Mouse (Mus musculus) thymus, postnatal 25 days (tissue): Measurements from ENCODE around the gene Ddost.
A peak's percentile ranks its signal among the peaks of the same experiment; 100 is the strongest.

Experiments used
- DNase-seq: peaks from one replicate; pipeline ENCODE4 v3.0.0; 2022

Ddost gene

DNA sequence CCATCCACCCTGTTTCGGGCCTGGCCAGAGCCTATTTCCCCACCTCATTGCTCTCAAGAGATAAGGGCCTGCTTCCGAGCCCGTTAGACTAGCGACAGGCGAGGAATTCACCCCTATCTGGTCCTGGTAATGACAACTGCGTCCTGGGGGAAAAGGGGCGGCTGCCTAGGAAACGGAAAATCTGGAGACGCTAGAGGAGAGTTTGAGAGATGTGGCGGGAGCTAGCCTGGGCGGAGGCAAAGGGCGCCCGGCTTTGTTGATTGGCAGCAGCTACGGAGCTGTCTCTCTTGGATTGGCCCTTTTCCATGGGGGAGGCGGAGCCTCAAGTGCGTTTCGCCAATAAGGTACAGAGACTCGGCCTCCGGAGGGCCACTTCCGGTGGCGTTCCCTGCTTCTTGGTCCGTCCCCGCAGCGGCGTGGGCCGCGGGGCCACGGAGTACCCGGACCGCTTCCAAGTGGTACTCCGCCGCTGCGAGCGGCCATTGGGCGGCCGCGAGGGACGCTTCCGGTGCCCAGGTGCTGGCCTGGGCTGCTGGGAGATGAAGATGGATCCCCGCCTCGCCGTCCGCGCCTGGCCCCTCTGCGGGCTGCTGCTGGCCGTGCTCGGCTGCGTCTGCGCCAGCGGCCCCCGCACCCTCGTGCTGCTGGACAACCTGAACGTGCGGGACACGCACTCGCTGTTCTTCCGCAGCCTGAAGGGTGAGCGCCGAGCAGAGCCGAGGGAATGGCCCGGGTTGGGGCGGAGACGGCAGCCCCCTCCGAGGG, at the start of gene Ddost:
TSS of gene Ddost (plus strand) at position 391 of the 765 bp plus-strand sequence.
- peak; percentile 94 for DNase-seq

- DNase-seq, result peak; percentile 46
These were observed 47.3 kb upstream of the Ddost start for GRCm38 (mm10) chr4:138257116-138257687.

GRCm38 (mm10) chr4:138258663-138259062, 45.9 kb upstream of the Ddost start:
- DNase-seq, result no peak

DNA sequence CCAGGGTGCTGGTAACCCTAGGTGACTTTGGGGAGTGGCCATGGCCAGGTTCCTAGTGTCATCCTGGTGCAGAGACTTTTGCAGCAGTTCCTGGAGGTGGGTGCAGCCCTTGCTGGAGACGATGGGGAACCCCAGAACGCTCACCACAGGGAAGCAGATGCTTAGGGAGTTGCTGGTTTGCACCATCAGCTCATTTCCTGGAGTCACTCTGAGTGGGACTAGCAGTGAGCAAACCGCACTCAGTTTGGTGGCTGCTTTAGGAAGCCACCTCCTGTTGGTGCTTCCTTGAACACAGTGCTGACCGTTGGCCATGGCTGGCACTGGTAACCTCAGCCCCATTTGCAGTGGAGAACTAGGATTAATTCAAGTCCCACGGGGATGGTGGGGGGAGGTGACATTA, 45.0 kb upstream of the Ddost start:
- DNase-seq, result no peak

GRCm38 (mm10) chr4:138261843-138262681, 42.5 kb upstream of the Ddost start:
- DNase-seq, result peak; percentile 87

DNA sequence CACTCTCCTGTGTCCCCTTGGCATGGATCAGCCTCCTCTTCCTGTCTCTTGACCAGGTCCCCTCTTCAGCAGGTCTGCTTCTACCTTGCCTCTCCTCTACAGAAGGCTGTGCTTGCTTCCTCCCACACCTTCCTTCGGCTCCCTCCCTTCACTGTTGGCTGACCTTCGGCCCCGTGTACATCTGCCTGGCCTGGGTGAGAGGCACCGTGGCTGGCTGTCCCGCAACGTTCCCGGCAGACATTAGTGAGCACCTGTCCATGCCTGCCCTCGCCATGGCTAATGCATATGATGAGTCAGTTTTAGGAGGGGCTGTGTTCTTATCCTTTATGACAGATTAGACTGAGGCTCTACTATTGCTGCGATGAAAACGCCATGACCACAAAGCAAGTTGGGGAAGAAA, 36.7 kb upstream of the Ddost start:
- no peak for DNase-seq

- DNase-seq, result no peak
These were observed 32.2 kb upstream of the Ddost start for GRCm38 (mm10) chr4:138272011-138272997.

DNA sequence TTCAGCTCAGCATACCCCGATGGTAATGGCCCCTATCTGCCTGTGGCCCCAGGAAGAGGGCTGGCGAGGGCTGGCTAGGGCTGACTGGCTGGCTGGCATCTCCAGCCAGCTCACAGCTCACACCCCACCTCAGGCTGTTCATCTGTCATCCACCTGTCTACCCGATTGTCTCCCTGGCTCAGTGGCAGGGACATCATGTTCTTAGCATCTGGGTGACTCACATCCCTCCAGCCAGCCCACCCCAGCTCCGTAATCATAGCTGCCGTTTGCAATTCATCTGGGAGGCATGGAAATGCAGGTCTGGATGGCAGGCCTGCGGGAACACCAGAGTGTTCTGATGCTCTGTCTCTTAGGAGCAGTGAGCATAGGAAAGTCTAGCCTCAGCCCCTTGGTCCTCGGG, 26.2 kb upstream of the Ddost start:
- DNase-seq, result no peak

GRCm38 (mm10) chr4:138282834-138283233, 21.7 kb upstream of the Ddost start:
- peak; percentile 82 for DNase-seq

DNA sequence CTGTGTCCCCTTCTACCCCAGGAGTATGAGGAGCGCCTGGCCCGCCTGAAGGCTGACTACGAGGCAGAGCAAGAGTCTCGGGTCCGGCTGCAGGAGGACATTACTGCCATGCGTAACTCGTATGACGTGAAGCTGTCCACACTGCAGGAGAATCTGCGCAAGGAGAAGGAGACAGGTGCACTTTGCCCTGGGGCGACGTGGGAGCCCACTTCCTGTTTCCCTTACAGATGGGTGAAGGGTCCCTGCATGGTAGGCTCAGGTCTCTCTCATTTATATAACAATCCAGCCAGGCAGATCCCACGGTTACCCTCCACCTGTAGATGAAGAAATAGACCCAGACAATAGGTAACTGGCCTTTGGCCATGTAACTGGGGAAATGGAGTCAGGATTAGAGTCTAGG, 18.1 kb upstream of the Ddost start:
- peak; percentile 28 for DNase-seq

GRCm38 (mm10) chr4:138288691-138289090, 15.8 kb upstream of the Ddost start:
- no peak for DNase-seq

DNA sequence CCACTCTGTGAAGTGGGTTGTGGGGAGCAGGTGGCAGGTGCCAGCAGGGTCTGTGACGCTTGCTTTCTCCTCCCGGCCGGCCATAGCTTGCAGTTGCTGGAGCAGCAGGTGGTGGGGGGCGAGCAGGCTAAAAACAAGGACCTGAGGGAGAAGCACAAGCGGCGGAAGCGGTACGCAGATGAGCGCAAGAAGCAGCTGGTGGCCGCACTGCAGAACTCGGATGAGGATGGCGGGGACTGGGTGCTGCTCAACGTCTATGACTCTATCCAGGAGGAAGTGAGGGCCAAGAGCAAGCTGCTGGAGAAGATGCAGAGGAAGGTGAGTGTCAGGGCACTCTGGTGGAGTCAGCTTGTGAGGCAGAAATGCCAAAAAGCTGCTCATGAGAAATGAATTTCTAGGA, 12.5 kb upstream of the Ddost start:
- DNase-seq, result no peak

- DNase-seq, result no peak
These were observed 11.1 kb upstream of the Ddost start for GRCm38 (mm10) chr4:138293261-138293948.

- no peak for DNase-seq
These were observed 10.5 kb upstream of the Ddost start for GRCm38 (mm10) chr4:138293949-138294550.

- no peak for DNase-seq
These were observed 3.2 kb upstream of the Ddost start for GRCm38 (mm10) chr4:138301271-138301780.

DNA sequence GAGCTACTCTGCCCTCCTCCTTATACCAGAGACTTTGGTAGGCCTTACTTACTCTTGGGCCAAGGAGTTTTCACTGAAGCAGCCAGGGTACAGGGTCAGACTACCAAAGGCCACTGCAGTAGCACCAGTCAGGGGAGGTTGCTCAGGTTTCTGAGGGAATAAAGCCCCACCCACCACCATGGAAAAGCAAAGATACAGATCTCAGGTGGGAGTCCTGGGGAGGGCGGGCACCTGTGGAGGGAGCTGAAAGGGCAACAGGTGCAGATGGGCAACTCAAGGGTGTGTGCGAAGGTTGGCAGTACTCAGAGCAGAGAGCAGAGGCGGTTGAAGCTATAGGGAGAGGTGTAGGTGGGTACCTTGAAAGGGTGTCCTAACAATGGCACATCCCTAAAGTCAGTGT, 1.5 kb upstream of the Ddost start:
- no peak for DNase-seq

DNA sequence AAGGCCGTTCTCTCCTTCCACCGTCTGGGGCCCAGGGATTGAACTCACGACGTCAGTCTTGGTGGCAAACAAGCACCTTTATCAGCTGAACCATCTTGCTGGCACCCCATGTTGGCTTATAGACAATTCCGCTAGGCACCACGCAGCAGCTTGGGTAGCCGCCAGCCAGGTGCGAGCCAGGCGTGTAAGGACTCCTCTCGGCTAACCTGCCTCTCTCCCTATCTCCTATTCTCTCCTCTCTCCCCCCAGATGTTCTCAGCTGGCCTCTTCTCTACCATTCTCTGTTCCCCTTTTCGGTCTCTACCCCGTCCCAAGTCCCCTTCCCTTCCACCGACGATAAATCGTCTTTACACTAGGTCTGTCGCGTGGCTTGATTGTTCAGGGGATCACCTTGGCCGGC, 788 bp upstream of the Ddost start:
- no peak for DNase-seq

DNA sequence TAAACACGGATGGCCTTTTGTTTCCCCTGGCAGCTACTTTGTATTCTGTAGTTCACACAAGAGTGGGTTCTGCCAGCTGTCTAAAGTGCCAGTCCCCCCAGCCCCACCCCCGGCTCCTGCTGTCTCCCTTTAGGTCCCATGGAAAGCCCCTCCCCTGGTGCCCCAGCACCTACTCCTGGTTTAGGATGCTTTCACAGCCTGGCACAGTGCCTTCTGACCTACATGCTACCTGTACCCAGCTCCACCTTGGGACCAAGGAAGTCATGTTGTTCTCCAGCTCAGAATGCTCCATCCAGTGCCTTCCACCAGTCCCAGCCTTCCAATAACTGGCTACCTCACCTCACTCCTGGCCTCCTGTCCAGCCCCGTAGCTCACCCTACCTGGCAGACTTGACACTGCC, 2.5 kb downstream of the Ddost start:
- DNase-seq, result no peak

- DNase-seq, result no peak
These were observed 3.2 kb downstream of the Ddost start for GRCm38 (mm10) chr4:138307739-138308138.

DNA sequence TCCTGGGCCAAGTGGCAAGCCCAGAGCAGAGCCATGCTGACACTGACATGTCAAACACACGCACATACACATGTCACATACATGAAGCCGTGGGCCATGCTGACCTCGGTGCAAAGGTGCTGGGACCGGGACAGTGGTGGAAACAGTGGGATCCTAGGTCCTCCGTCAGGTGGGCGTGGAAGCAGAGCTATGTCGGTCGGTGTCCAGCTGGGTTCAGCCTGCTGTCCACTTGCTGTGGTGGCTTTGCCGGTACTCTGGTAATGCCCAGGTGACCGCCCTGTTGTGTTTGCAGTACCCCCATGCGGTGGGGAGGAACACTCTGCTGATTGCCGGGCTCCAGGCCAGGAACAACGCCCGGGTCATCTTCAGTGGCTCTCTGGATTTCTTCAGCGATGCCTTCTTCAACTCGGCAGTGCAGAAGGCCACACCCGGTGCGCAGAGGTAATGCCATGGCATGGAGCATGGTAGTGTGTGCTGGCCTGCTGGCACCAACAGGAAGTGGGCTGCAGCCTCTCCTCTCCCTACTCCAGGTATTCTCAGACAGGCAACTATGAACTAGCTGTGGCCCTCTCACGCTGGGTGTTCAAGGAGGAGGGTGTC, 5.9 kb downstream of the Ddost start:
- no peak for DNase-seq

DNA sequence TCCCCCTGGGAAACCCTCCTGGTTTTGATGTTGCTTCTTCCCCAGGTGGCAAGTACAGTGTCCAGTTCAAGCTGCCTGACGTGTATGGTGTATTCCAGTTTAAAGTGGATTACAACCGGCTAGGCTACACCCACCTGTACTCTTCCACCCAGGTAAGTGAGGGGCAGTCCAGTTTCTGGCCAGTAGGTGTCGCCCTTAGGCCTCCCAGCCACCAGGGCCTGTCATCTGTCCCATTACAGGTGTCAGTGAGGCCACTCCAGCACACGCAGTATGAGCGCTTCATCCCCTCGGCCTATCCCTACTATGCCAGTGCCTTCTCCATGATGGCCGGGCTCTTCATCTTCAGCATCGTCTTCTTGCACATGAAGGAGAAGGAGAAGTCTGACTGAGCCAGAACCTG, 7.1 kb downstream of the Ddost start:
- peak; percentile 53 for DNase-seq
